Mouse (Mus musculus): ENCODE measurements around the gene Eif3b. TPM values are rescaled to one million over a fixed set of nuclear protein-coding genes. Genes with fewer than 3 reads are reported as not detected.

Gene Eif3b
- polyA plus RNA-seq (2015; fragmentation: Nextera tagmentation; extraction: Ambion mirVana): 79.3 and 81.7 TPM in 2 replicates

- H3K27me3 ChIP-seq: no peaks in the 10 kb centered on the region
- H3K27ac ChIP-seq: peak within 1 kb of the TSS; percentile 94
- peaks cover 14% of the 10 kb centered on the region for H3K36me3 ChIP-seq
- peak; percentile 94 for ATAC-seq (ENCODE audit: low FRiP score)
- H3K4me3 ChIP-seq: peak within 1 kb of the TSS; percentile 100
- no peaks in the 10 kb centered on the region for H3K9me3 ChIP-seq
- H3K4me2 ChIP-seq: peak within 1 kb of the TSS; percentile 95
- H3K9ac ChIP-seq: peak within 1 kb of the TSS; percentile 99
- under 1% methylated on average over 65 of the region's 65 CpGs for WGBS
- peaks cover 33% of the 10 kb centered on the region for H3K4me1 ChIP-seq (replicated peaks)
These were observed at the start of gene Eif3b for GRCm38 (mm10) chr5:140418489-140419441. Gene Eif3b, plus strand, starts transcription at chr5:140419328.

GRCm38 (mm10) chr5:140369466-140369865 is 49.7 kb upstream of the Eif3b start:
- no peaks in the 10 kb centered on the region for H3K36me3 ChIP-seq
- ATAC-seq (ENCODE audit: low FRiP score): no peak
- no peak overlapping the region for H3K4me3 ChIP-seq
- no peaks in the 10 kb centered on the region for H3K27me3 ChIP-seq
- H3K4me2 ChIP-seq: no peak overlapping the region
- H3K9ac ChIP-seq: no peak overlapping the region
- H3K4me1 ChIP-seq (replicated peaks): peaks cover 8% of the 10 kb centered on the region
- H3K9me3 ChIP-seq: no peaks in the 10 kb centered on the region
- H3K27ac ChIP-seq: no peak overlapping the region
- 93% methylated on average over 2 of the region's 2 CpGs for WGBS

- 89% methylated on average over 6 of the region's 6 CpGs for WGBS
- Histone ChIP-seq H3K4me3 (no peak overlapping the region), H3K27ac (no peak overlapping the region), H3K27me3 (no peaks in the 10 kb centered on the region), H3K36me3 (no peaks in the 10 kb centered on the region), H3K4me1 (replicated peaks) (peaks cover 10% of the 10 kb centered on the region), H3K4me2 (no peak overlapping the region), H3K9ac (no peak overlapping the region), H3K9me3 (no peaks in the 10 kb centered on the region)
- no peak for ATAC-seq (ENCODE audit: low FRiP score)
These were observed 48.5 kb upstream of the Eif3b start for GRCm38 (mm10) chr5:140370446-140371254.

- no peak overlapping the region for H3K4me3 ChIP-seq
- H3K9ac ChIP-seq: no peak overlapping the region
- no peak overlapping the region for H3K4me2 ChIP-seq
- H3K4me1 ChIP-seq (replicated peaks): peaks cover 10% of the 10 kb centered on the region
- H3K9me3 ChIP-seq: no peaks in the 10 kb centered on the region
- WGBS: 97% methylated on average over 3 of the region's 3 CpGs
- H3K27ac ChIP-seq: no peak overlapping the region
- H3K36me3 ChIP-seq: no peaks in the 10 kb centered on the region
- ATAC-seq (ENCODE audit: low FRiP score): no peak
- H3K27me3 ChIP-seq: no peaks in the 10 kb centered on the region
These were observed 47.5 kb upstream of the Eif3b start for GRCm38 (mm10) chr5:140371671-140372070.

GRCm38 (mm10) chr5:140373711-140374110 is 45.4 kb upstream of the Eif3b start:
- Histone ChIP-seq H3K9ac (no peak overlapping the region), H3K27me3 (no peaks in the 10 kb centered on the region), H3K9me3 (no peaks in the 10 kb centered on the region), H3K27ac (no peak overlapping the region), H3K4me2 (no peak overlapping the region), H3K4me3 (no peak overlapping the region), H3K36me3 (no peaks in the 10 kb centered on the region), H3K4me1 (replicated peaks) (peaks cover 10% of the 10 kb centered on the region)
- no peak for ATAC-seq (ENCODE audit: low FRiP score)
- WGBS: 85% methylated on average over 2 of the region's 2 CpGs

- Histone ChIP-seq H3K4me3 (no peak overlapping the region), H3K36me3 (no peaks in the 10 kb centered on the region), H3K9me3 (no peaks in the 10 kb centered on the region), H3K4me2 (no peak overlapping the region), H3K4me1 (replicated peaks) (peaks cover 10% of the 10 kb centered on the region), H3K27me3 (no peaks in the 10 kb centered on the region), H3K27ac (no peak overlapping the region), H3K9ac (peak overlapping the region; percentile 29; the same call in 1 of the 2 replicates)
- WGBS: 41% methylated on average over 3 of the region's 3 CpGs
- ATAC-seq (ENCODE audit: low FRiP score): no peak
These were observed 44.9 kb upstream of the Eif3b start for GRCm38 (mm10) chr5:140374226-140374625.

GRCm38 (mm10) chr5:140375249-140375829 is 43.8 kb upstream of the Eif3b start:
- Histone ChIP-seq H3K9me3 (no peaks in the 10 kb centered on the region), H3K4me2 (no peak overlapping the region), H3K36me3 (no peaks in the 10 kb centered on the region), H3K27ac (no peak overlapping the region), H3K4me3 (no peak overlapping the region), H3K9ac (no peak overlapping the region), H3K4me1 (replicated peaks) (peaks cover 13% of the 10 kb centered on the region), H3K27me3 (no peaks in the 10 kb centered on the region)
- no peak for ATAC-seq (ENCODE audit: low FRiP score)
- 92% methylated on average over 4 of the region's 4 CpGs for WGBS

GRCm38 (mm10) chr5:140378121-140378853 is 40.8 kb upstream of the Eif3b start:
- Histone ChIP-seq H3K27me3 (no peaks in the 10 kb centered on the region), H3K9me3 (no peaks in the 10 kb centered on the region), H3K4me2 (no peak overlapping the region), H3K9ac (no peak overlapping the region), H3K27ac (no peak overlapping the region), H3K4me1 (replicated peaks) (peaks cover 13% of the 10 kb centered on the region), H3K36me3 (no peaks in the 10 kb centered on the region; the same call in 1 of the 2 replicates), H3K4me3 (no peak overlapping the region)
- ATAC-seq (ENCODE audit: low FRiP score): no peak
- 94% methylated on average over 6 of the region's 6 CpGs for WGBS

GRCm38 (mm10) chr5:140379299-140379698 is 39.8 kb upstream of the Eif3b start:
- no peak overlapping the region for H3K27ac ChIP-seq
- no peak overlapping the region for H3K9ac ChIP-seq
- H3K27me3 ChIP-seq: no peaks in the 10 kb centered on the region
- no peaks in the 10 kb centered on the region for H3K9me3 ChIP-seq
- H3K4me3 ChIP-seq: no peak overlapping the region
- WGBS: 85% methylated on average over 6 of the region's 6 CpGs
- no peak overlapping the region for H3K4me2 ChIP-seq
- no peaks in the 10 kb centered on the region; the same call in 1 of the 2 replicates for H3K36me3 ChIP-seq
- peaks cover 13% of the 10 kb centered on the region for H3K4me1 ChIP-seq (replicated peaks)
- no peak for ATAC-seq (ENCODE audit: low FRiP score)

GRCm38 (mm10) chr5:140381156-140381555 is 38.0 kb upstream of the Eif3b start:
- 92% methylated on average over 7 of the region's 7 CpGs for WGBS

GRCm38 (mm10) chr5:140382688-140383087 is 36.4 kb upstream of the Eif3b start:
- no peaks in the 10 kb centered on the region; the same call in 1 of the 2 replicates for H3K36me3 ChIP-seq
- H3K9me3 ChIP-seq: no peaks in the 10 kb centered on the region
- no peak overlapping the region for H3K4me3 ChIP-seq
- H3K4me2 ChIP-seq: no peak overlapping the region
- no peak for ATAC-seq (ENCODE audit: low FRiP score)
- peaks cover 21% of the 10 kb centered on the region for H3K4me1 ChIP-seq (replicated peaks)
- no peaks in the 10 kb centered on the region for H3K27me3 ChIP-seq
- 96% methylated on average over 6 of the region's 6 CpGs for WGBS
- H3K9ac ChIP-seq: peak overlapping the region; percentile 15; the same call in 1 of the 2 replicates
- H3K27ac ChIP-seq: no peak overlapping the region

More at GRCm38 (mm10) chr5:140381156-140381555, 38.0 kb upstream of the Eif3b start:
- no peak for ATAC-seq (ENCODE audit: low FRiP score)
- no peak overlapping the region for H3K27ac ChIP-seq
- H3K36me3 ChIP-seq: no peaks in the 10 kb centered on the region; the same call in 1 of the 2 replicates
- H3K4me2 ChIP-seq: no peak overlapping the region
- peaks cover 10% of the 10 kb centered on the region for H3K4me1 ChIP-seq (replicated peaks)
- no peak overlapping the region for H3K9ac ChIP-seq
- no peak overlapping the region for H3K4me3 ChIP-seq
- H3K27me3 ChIP-seq: no peaks in the 10 kb centered on the region
- H3K9me3 ChIP-seq: no peaks in the 10 kb centered on the region
